Mouse (Mus musculus): Measurements from ENCODE around the gene Hist1h2bk. TPM values are rescaled to one million over a fixed set of nuclear protein-coding genes. Genes with fewer than 3 reads are reported as not detected.

Hist1h2bk gene
- polyA plus RNA-seq, 1 experiment, result 30.0 TPM

DNA sequence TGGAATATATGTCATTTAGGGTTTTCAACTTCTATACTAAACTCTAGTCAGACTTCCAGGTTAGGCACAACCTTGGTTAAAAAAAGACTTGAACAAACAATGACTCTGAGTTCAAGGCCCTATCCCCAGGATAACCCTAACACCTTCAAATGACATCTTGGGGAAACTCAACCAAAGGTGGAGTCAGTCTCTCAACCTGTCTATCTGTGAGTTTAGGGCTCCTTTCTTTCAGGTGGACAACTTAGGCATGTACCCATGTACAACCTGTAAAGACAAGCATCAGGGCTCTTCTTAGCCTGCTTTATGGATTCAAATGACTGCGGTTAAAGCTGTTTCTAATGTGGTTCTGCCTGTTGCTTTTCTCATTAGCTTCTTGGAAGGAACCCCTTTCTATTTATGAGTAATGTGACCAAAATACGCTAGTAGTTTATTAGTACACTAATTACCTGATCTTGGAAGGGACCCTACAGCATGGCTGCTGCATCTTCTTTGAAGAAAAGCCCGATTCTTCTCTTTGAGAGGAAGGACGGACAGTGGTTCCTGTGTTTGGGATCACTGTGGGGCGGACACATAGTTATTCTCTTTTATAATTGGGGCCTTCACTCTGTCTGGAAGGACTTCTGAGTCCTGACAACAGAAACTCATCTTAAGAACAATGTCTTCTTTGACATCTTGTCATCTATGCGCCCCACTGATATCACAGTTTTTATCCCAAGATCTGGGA lies 8.9 kb downstream of the Hist1h2bk start:
- 94% methylated on average over 6 of the region's 6 CpGs for whole genome bisulfite sequencing
- Histone ChIP-seq H3K27ac (ENCODE audit: insufficient read depth, low read length) (no peak overlapping the region), H3K4me3 (ENCODE audit: extremely low read depth, insufficient read depth, insufficient read length) (no peak overlapping the region), H3K36me3 (ENCODE audit: control insufficient read depth, insufficient read depth, low read length) (no peaks in the 10 kb centered on the region), H3K27me3 (ENCODE audit: control insufficient read depth, insufficient read depth, low read length) (no peaks in the 10 kb centered on the region), H3K4me1 (ENCODE audit: control insufficient read depth, insufficient read depth, insufficient read length) (no peaks in the 10 kb centered on the region)
- DNase-seq (ENCODE audit: low read depth in 1 of 2, low spot score in 2 of 2), result no peak
- TF ChIP-seq CTCF (IDR thresholded peaks at IDR 0.05; ENCODE audit: extremely low read depth, insufficient read depth, insufficient read length, insufficient replicate concordance) (no peak), POLR2A (IDR thresholded peaks at IDR 0.05; ENCODE audit: low read depth, low read length) (no peak)

DNA sequence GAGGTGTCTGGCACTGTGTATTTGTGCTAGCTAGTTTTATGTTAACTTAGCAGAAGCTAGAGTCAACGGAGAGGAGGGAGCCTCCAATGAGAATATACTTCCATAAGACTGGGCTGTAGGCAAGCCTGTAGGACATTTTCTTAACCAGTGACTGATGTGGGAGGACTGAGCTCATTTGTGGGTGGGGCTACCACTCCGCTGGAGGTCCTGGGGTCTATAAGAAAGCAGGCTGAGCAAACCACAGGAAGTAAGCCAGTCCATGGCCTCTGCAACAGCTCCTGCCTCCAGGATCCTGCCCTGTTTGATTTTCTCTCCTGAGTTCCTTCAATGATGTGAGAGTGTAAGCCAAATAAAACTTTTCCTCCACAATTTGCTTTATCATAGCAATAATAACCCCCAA lies 9.6 kb downstream of the Hist1h2bk start:
- TF ChIP-seq POLR2A (IDR thresholded peaks at IDR 0.05; ENCODE audit: low read depth, low read length) (no peak), CTCF (IDR thresholded peaks at IDR 0.05; ENCODE audit: extremely low read depth, insufficient read depth, insufficient read length, insufficient replicate concordance) (no peak)
- Histone ChIP-seq H3K27ac (ENCODE audit: insufficient read depth, low read length) (no peak overlapping the region), H3K27me3 (ENCODE audit: control insufficient read depth, insufficient read depth, low read length) (no peaks in the 10 kb centered on the region), H3K4me1 (ENCODE audit: control insufficient read depth, insufficient read depth, insufficient read length) (no peaks in the 10 kb centered on the region; the same call in 1 of the 2 replicates), H3K36me3 (ENCODE audit: control insufficient read depth, insufficient read depth, low read length) (no peaks in the 10 kb centered on the region), H3K4me3 (ENCODE audit: extremely low read depth, insufficient read depth, insufficient read length) (no peak overlapping the region)
- no peak for DNase-seq (ENCODE audit: low read depth in 1 of 2, low spot score in 2 of 2)
- 44% methylated on average over 2 of the region's 2 CpGs for whole genome bisulfite sequencing

DNA sequence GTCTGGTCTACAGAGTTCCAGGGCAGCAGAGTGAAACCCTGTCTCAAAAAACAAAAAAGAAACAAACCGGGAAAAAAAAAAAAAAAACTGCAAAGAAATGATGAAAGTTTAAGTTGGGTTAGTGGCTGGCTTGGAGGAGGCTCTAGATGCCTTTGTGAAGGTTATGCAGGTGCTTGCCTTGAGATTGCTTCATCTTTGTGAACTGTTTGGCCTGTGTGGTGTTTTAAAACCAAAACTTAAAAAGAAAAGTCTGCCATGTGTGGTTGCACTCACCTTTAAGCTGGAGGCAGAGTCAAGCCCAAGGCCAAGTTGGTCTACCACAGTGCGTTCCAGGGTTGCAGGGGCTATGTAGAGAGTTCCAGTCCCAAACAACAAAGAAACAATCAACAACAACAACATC lies 13.4 kb downstream of the Hist1h2bk start:
- H3K4me1 ChIP-seq (ENCODE audit: control insufficient read depth, insufficient read depth, insufficient read length), result no peaks in the 10 kb centered on the region; the same call in none of the 2 replicates
- no peak for TF ChIP-seq CTCF (IDR thresholded peaks at IDR 0.05; ENCODE audit: extremely low read depth, insufficient read depth, insufficient read length, insufficient replicate concordance)
- TF ChIP-seq POLR2A (IDR thresholded peaks at IDR 0.05; ENCODE audit: low read depth, low read length), result no peak
- 58% methylated on average over 2 of the region's 2 CpGs for WGBS
- H3K36me3 ChIP-seq (ENCODE audit: control insufficient read depth, insufficient read depth, low read length), result no peaks in the 10 kb centered on the region
- H3K4me3 ChIP-seq (ENCODE audit: extremely low read depth, insufficient read depth, insufficient read length), result no peak overlapping the region
- H3K27me3 ChIP-seq (ENCODE audit: control insufficient read depth, insufficient read depth, low read length), result no peaks in the 10 kb centered on the region
- H3K27ac ChIP-seq (ENCODE audit: insufficient read depth, low read length), result no peak overlapping the region
- no peak for DNase-seq (ENCODE audit: low read depth in 1 of 2, low spot score in 2 of 2)

DNA sequence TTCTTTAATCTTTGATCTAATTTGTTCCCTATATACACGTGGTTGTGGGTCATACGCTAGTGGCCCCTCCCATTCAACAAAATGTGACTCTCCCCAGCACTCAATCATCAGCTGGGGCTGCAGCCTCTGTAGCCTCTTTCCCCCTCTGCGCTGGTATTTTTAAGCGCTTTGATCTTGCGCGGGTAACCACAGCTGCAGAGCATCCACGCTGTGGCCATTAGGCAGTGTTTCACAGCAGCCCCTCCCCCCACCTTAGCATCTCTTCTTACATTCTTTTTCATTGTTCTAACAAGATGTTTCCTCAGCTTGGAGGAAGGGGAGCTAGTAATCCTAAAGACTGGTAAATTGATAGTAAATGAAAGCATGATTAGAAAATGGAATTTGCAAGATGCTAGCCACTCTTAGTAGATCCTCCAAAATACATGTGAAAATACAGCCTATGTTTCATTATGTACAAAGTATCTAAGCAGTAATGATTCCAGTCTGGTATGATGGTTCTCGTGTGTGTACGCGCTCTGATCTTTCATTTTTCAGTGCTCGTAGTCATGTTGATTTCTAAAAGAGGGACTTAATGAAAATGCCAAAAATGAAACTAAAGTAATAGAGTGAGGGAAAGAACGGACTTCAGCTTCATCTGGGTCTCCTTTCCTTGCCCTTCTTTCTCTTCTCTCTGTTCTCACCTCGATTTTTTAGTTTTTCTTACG lies 14.2 kb downstream of the Hist1h2bk start:
- TF ChIP-seq CTCF (IDR thresholded peaks at IDR 0.05; ENCODE audit: extremely low read depth, insufficient read depth, insufficient read length, insufficient replicate concordance) (no peak), POLR2A (IDR thresholded peaks at IDR 0.05; ENCODE audit: low read depth, low read length) (no peak)
- H3K4me3 ChIP-seq (ENCODE audit: extremely low read depth, insufficient read depth, insufficient read length), result peak overlapping the region; percentile 60
- WGBS, result under 1% methylated on average over 14 of the region's 14 CpGs
- H3K27ac ChIP-seq (ENCODE audit: insufficient read depth, low read length), result no peak overlapping the region
- H3K27me3 ChIP-seq (ENCODE audit: control insufficient read depth, insufficient read depth, low read length), result no peaks in the 10 kb centered on the region
- DNase-seq (ENCODE audit: low read depth in 1 of 2, low spot score in 2 of 2), result no peak
- H3K36me3 ChIP-seq (ENCODE audit: control insufficient read depth, insufficient read depth, low read length), result no peaks in the 10 kb centered on the region
- no peaks in the 10 kb centered on the region; the same call in none of the 2 replicates for H3K4me1 ChIP-seq (ENCODE audit: control insufficient read depth, insufficient read depth, insufficient read length)

DNA sequence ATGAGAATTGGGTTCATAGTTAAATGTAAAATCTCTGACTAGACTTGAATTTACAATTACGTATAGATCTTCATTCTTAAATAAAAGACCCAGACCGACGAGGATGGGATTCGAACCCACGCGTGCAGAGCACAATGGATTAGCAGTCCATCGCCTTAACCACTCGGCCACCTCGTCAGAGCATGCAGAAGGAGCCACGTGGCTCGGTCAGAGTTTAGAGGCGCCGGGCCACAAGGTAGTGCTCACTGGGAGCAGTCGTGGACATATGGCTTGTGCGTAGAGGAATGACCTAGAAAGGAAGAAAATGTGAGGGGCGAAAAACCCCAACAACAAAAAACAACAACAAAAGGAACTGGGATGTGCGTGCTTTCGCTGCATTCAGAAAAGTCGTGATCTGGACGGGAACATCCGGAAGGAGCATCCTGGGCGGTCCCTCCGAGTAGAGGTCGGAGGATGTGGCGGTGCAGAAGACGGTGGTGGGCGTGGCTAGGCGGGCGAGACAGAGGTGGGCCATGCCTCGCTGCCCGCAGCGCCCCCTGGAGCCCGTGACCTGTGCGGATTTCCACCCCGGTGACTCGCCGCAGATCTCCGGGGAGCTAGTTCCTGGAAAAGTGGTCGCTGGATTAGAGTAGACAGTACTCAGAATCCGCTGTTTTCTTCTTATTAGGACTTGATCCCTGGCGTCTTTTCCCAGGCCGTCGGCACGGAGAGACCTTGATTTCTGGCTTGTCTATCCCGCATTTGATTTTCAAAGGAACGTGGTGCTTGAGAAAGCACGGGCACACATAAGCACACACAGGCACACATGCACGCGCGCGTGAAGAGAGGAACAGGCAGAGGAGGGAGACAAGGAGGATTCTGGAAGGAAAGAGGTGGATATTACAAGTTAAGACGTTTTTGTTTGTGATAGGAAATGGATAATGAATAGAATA lies 15.2 kb downstream of the Hist1h2bk start:
- no peaks in the 10 kb centered on the region; the same call in none of the 2 replicates for H3K4me1 ChIP-seq (ENCODE audit: control insufficient read depth, insufficient read depth, insufficient read length)
- WGBS, result under 1% methylated on average over 50 of the region's 52 CpGs

DNA sequence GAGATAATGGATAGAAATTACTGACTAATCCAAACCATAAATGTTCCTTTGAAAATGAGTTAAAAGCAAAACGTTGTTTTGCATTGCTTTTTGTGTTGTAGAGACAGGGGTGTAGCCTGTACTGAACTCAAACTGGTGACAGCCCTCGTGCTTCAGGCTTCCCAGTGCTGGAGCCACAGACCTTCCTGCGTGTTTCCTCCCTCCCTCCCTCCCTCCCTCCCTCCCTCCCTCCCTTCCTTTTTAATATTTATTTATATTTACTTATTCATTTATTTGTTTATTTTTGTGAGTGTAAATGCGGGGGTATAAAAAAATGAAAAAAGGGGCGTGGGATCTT lies 15.8 kb downstream of the Hist1h2bk start:
- Histone ChIP-seq H3K27me3 (ENCODE audit: control insufficient read depth, insufficient read depth, low read length) (no peaks in the 10 kb centered on the region), H3K27ac (ENCODE audit: insufficient read depth, low read length) (no peak overlapping the region), H3K36me3 (ENCODE audit: control insufficient read depth, insufficient read depth, low read length) (no peaks in the 10 kb centered on the region), H3K4me3 (ENCODE audit: extremely low read depth, insufficient read depth, insufficient read length) (no peak overlapping the region), H3K4me1 (ENCODE audit: control insufficient read depth, insufficient read depth, insufficient read length) (no peaks in the 10 kb centered on the region; the same call in none of the 2 replicates)
- no peak for TF ChIP-seq POLR2A (IDR thresholded peaks at IDR 0.05; ENCODE audit: low read depth, low read length)
- no peak for TF ChIP-seq CTCF (IDR thresholded peaks at IDR 0.05; ENCODE audit: extremely low read depth, insufficient read depth, insufficient read length, insufficient replicate concordance)
- no peak for DNase-seq (ENCODE audit: low read depth in 1 of 2, low spot score in 2 of 2)
- WGBS, result 10% methylated on average over 5 of the region's 5 CpGs

More for the DNA sequence above, 15.2 kb downstream of the Hist1h2bk start:
- H3K36me3 ChIP-seq (ENCODE audit: control insufficient read depth, insufficient read depth, low read length), result no peaks in the 10 kb centered on the region
- no peaks in the 10 kb centered on the region for H3K27me3 ChIP-seq (ENCODE audit: control insufficient read depth, insufficient read depth, low read length)
- peak overlapping the region; percentile 69 for H3K27ac ChIP-seq (ENCODE audit: insufficient read depth, low read length)
- peak overlapping the region; percentile 60 for H3K4me3 ChIP-seq (ENCODE audit: extremely low read depth, insufficient read depth, insufficient read length)
- peak; percentile 83 to 93 for DNase-seq (ENCODE audit: low read depth in 1 of 2, low spot score in 2 of 2)
- TF ChIP-seq POLR2A (IDR thresholded peaks at IDR 0.05; ENCODE audit: low read depth, low read length), result no peak
- peak; percentile 70; the same call in 1 of the 2 replicates for TF ChIP-seq CTCF (IDR thresholded peaks at IDR 0.05; ENCODE audit: extremely low read depth, insufficient read depth, insufficient read length, insufficient replicate concordance)

All from spleen, adult 2 months (tissue).